Mouse (Mus musculus) kidney, adult 2 months (tissue): ENCODE results near the gene Cdc34. TPM values are rescaled to one million over a fixed set of nuclear protein-coding genes. Genes with fewer than 3 reads are reported as not detected.

ENCODE experiments used
- DNase-seq: peaks from one replicate; pipeline ENCODE4 v3.0.0; 2021
- H3K27ac ChIP-seq: fragments of 200-500 bp; 2 replicates; pipeline ENCODE4 v1.5.1; 2012; ENCODE audit warnings: low read depth, low read length, control low read depth, inconsistent platforms; ENCODE audit not compliant: insufficient read depth
- H3K27me3 ChIP-seq: fragments of 200-500 bp; replicated peaks from 2 replicates; pipeline ENCODE4 v1.6.1; 2012; ENCODE audit warnings: mild to moderate bottlenecking, moderate library complexity, low read length, inconsistent platforms; ENCODE audit not compliant: control insufficient read depth, insufficient read depth
- H3K36me3 ChIP-seq: fragments of 200-500 bp; 2 replicates; pipeline ENCODE4 v1.6.1; 2012; ENCODE audit warnings: mild to moderate bottlenecking, moderate library complexity, low read length, inconsistent platforms; ENCODE audit not compliant: control insufficient read depth, insufficient read depth
- H3K4me1 ChIP-seq: fragments of 200-500 bp; 2 replicates; pipeline ENCODE4 v1.6.1; 2011; ENCODE audit warnings: low read length; ENCODE audit not compliant: control insufficient read depth, insufficient read depth
- H3K4me3 ChIP-seq: fragments of 200-500 bp; 2 replicates; pipeline ENCODE4 v1.5.1; 2011; ENCODE audit warnings: mild to moderate bottlenecking, low read depth, low read length, control low read depth; ENCODE audit not compliant: insufficient read depth
- CTCF ChIP-seq: fragments of 200-500 bp; conservative IDR thresholded peaks from 2 replicates; pipeline ENCODE4 v1.5.1; 2011; ENCODE audit warnings: low read depth, mild to moderate bottlenecking, control low read depth, low read length, moderate library complexity, mixed read lengths; ENCODE audit not compliant: insufficient read depth, insufficient read length
- POLR2A ChIP-seq: fragments of 200-500 bp; IDR thresholded peaks from one replicate; pipeline ENCODE4 v1.6.1; 2011; ENCODE audit warnings: low read depth, low read length, control low read depth
- WGBS: fragments of 180-500 bp; shearing (Covaris S2); methylation state at CpG from one replicate; pipeline ENCODE4 v1.1.7; 2018; 5-methylcytosine and 5-hydroxymethylcytosine counted together
- polyA plus RNA-seq: library from polyadenylated mRNA; depleted of rRNA; stranded (reverse); fragments of >200 nt; gene quantifications from 2 replicates; pipeline ENCODE4 v1.2.3, GENCODE M21; 2012

Cdc34 gene
- polyA plus RNA-seq, 1 experiment = 159 TPM

- 45% methylated on average over 6 of the region's 6 CpGs for WGBS
- H3K36me3 ChIP-seq = no peaks in the 10 kb centered on the region
- H3K27me3 ChIP-seq = no peaks in the 10 kb centered on the region
- TF ChIP-seq POLR2A (no peak), CTCF (no peak)
- H3K4me3 ChIP-seq = no peak overlapping the region
- DNase-seq = no peak
- H3K4me1 ChIP-seq = peaks cover 8% of the 10 kb centered on the region
- no peak overlapping the region for H3K27ac ChIP-seq
These were observed 10.5 kb upstream of the Cdc34 start for GRCm38 (mm10) chr10:79671396-79672087.

- no peak overlapping the region for H3K4me3 ChIP-seq
- H3K4me1 ChIP-seq = peaks cover 8% of the 10 kb centered on the region
- no peaks in the 10 kb centered on the region for H3K36me3 ChIP-seq
- 40% methylated on average over 3 of the region's 3 CpGs for WGBS
- peak; percentile 39 for DNase-seq
- no peak for TF ChIP-seq POLR2A
- TF ChIP-seq CTCF = no peak; the same call in 1 of the 2 replicates
- no peaks in the 10 kb centered on the region for H3K27me3 ChIP-seq
- H3K27ac ChIP-seq = no peak overlapping the region
These were observed 9.9 kb upstream of the Cdc34 start for GRCm38 (mm10) chr10:79672088-79672455.

- 93% methylated on average over 3 of the region's 3 CpGs for WGBS
- TF ChIP-seq CTCF (no peak), POLR2A (no peak)
- Histone ChIP-seq H3K27me3 (no peaks in the 10 kb centered on the region), H3K4me3 (no peak overlapping the region), H3K4me1 (peaks cover 8% of the 10 kb centered on the region), H3K36me3 (no peaks in the 10 kb centered on the region), H3K27ac (no peak overlapping the region)
- DNase-seq = no peak
These were observed 8.9 kb upstream of the Cdc34 start for GRCm38 (mm10) chr10:79673054-79673453.

GRCm38 (mm10) chr10:79675346-79676035 is 6.5 kb upstream of the Cdc34 start:
- 78% methylated on average over 44 of the region's 44 CpGs for whole genome bisulfite sequencing
- DNase-seq = no peak
- no peak overlapping the region for H3K27ac ChIP-seq
- no peak overlapping the region for H3K4me3 ChIP-seq
- TF ChIP-seq POLR2A (no peak), CTCF (no peak)
- peaks cover 2% of the 10 kb centered on the region for H3K4me1 ChIP-seq
- H3K36me3 ChIP-seq = no peaks in the 10 kb centered on the region
- H3K27me3 ChIP-seq = no peaks in the 10 kb centered on the region

- TF ChIP-seq CTCF (no peak), POLR2A (no peak)
- WGBS = 26% methylated on average over 11 of the region's 11 CpGs
These were observed 1.1 kb upstream of the Cdc34 start for GRCm38 (mm10) chr10:79680606-79681495.

GRCm38 (mm10) chr10:79682551-79682915 is 538 bp downstream of the Cdc34 start:
- peak; percentile 28 for DNase-seq
- under 1% methylated on average over 10 of the region's 10 CpGs for WGBS
- H3K27me3 ChIP-seq = no peaks in the 10 kb centered on the region
- peaks cover 10% of the 10 kb centered on the region; the same call in 1 of the 2 replicates for H3K4me1 ChIP-seq
- H3K27ac ChIP-seq = peak overlapping the region; percentile 52
- H3K4me3 ChIP-seq = peak overlapping the region; percentile 90
- TF ChIP-seq POLR2A (no peak), CTCF (no peak)
- no peaks in the 10 kb centered on the region for H3K36me3 ChIP-seq

More at GRCm38 (mm10) chr10:79680606-79681495, 1.1 kb upstream of the Cdc34 start:
- Histone ChIP-seq H3K4me3 (peak overlapping the region; percentile 48), H3K27ac (peak overlapping the region; percentile 65), H3K27me3 (no peaks in the 10 kb centered on the region), H3K36me3 (no peaks in the 10 kb centered on the region), H3K4me1 (peaks cover 10% of the 10 kb centered on the region; the same call in 1 of the 2 replicates)
- no peak for DNase-seq
